In genomic region chr4:126105131-126105783, GRCm38 (mm10) we compare ENCODE assay signal across 8 mouse cellular contexts. TPM values are rescaled to one million over a fixed set of nuclear protein-coding genes. Genes with fewer than 3 reads are reported as not detected.
A peak's percentile ranks its signal among the peaks of the same experiment; 100 is the strongest.
DNase-seq lines count a peak whose midpoint lies in the region; ATAC-seq and TF ChIP-seq lines count a peak whose summit lies in the region.

No protein-coding gene starts in this region.

- WGBS in kidney, postnatal 0 days = 41% methylated on average over 7 of the region's 7 CpGs
- WGBS in intestine, embryonic 16.5 days = 59% methylated on average over 7 of the region's 7 CpGs
- 55% methylated on average over 7 of the region's 7 CpGs for WGBS in neural tube, embryonic 13.5 days

- TF ChIP-seq CTCF in kidney, postnatal 0 days (IDR thresholded peaks at IDR 0.05; ENCODE audit: low read depth) = no peak
- no peak for TF ChIP-seq CTCF in embryonic fibroblast, embryonic 13.5 days (IDR thresholded peaks at IDR 0.05; ENCODE audit: borderline replicate concordance, insufficient read depth, low read length)

- H3K9me3 ChIP-seq in kidney, postnatal 0 days (replicated peaks; ENCODE audit: low read length) = no peaks in the 10 kb centered on the region
- no peaks in the 10 kb centered on the region for H3K9me3 ChIP-seq in intestine, embryonic 16.5 days (ENCODE audit: control insufficient read depth, low read length)
- no peaks in the 10 kb centered on the region for H3K9me3 ChIP-seq in neural tube, embryonic 13.5 days

- no peak for DNase-seq in kidney, postnatal 0 days (ENCODE audit: low spot score)
- DNase-seq in kidney, postnatal 25 days = no peak
- no peak for DNase-seq in thymus, postnatal 0 days (ENCODE audit: low spot score)
- DNase-seq in left cerebral cortex, postnatal 4 days = no peak
- no peak for DNase-seq in cerebellum, adult 11 months

- no peak for ATAC-seq in kidney, postnatal 0 days (replicated peaks; ENCODE audit: low FRiP score, low read depth)
- no peak for ATAC-seq in intestine, embryonic 16.5 days
- ATAC-seq in neural tube, embryonic 13.5 days (ENCODE audit: low read depth) = no peak

- H3K4me3 ChIP-seq in kidney, postnatal 0 days (replicated peaks; ENCODE audit: low read depth, low read length) = peak overlapping the region; percentile 97
- H3K4me3 ChIP-seq in embryonic fibroblast, embryonic 13.5 days (ENCODE audit: insufficient read depth, low read length) = peak overlapping the region; percentile 84
- H3K4me3 ChIP-seq in intestine, embryonic 16.5 days (ENCODE audit: low read length) = peak overlapping the region; percentile 85
- peak overlapping the region; percentile 92 for H3K4me3 ChIP-seq in neural tube, embryonic 13.5 days

- H3K9ac ChIP-seq in kidney, postnatal 0 days (ENCODE audit: low read depth, low read length) = peak overlapping the region; percentile 92; the same call in 1 of the 2 replicates
- H3K9ac ChIP-seq in intestine, embryonic 16.5 days (ENCODE audit: low read depth, low read length) = peak overlapping the region; percentile 87; the same call in 1 of the 2 replicates
- H3K9ac ChIP-seq in neural tube, embryonic 13.5 days = peak overlapping the region; percentile 94

- no peaks in the 10 kb centered on the region for H3K36me3 ChIP-seq in kidney, postnatal 0 days (ENCODE audit: insufficient read depth, low read length)
- no peaks in the 10 kb centered on the region; the same call in 1 of the 2 replicates for H3K36me3 ChIP-seq in intestine, embryonic 16.5 days (ENCODE audit: control insufficient read depth, insufficient read depth, low read length)
- no peaks in the 10 kb centered on the region for H3K36me3 ChIP-seq in neural tube, embryonic 13.5 days

- H3K4me2 ChIP-seq in kidney, postnatal 0 days (ENCODE audit: low read length) = peak overlapping the region; percentile 96
- H3K4me2 ChIP-seq in intestine, embryonic 16.5 days (ENCODE audit: low read depth, low read length) = peak overlapping the region; percentile 83
- peak overlapping the region; percentile 98 for H3K4me2 ChIP-seq in neural tube, embryonic 13.5 days

- no peaks in the 10 kb centered on the region for H3K27me3 ChIP-seq in kidney, postnatal 0 days (ENCODE audit: insufficient read depth, low read length)
- H3K27me3 ChIP-seq in intestine, embryonic 16.5 days (replicated peaks; ENCODE audit: control insufficient read depth, insufficient read depth, low read length) = no peaks in the 10 kb centered on the region
- no peaks in the 10 kb centered on the region for H3K27me3 ChIP-seq in neural tube, embryonic 13.5 days

- no peak overlapping the region for H3K27ac ChIP-seq in kidney, postnatal 0 days
- no peak overlapping the region for H3K27ac ChIP-seq in embryonic fibroblast, embryonic 13.5 days (ENCODE audit: insufficient read depth, low read length)
- H3K27ac ChIP-seq in intestine, embryonic 16.5 days (ENCODE audit: low read length) = peak overlapping the region; percentile 83; the same call in 1 of the 2 replicates
- no peak overlapping the region for H3K27ac ChIP-seq in neural tube, embryonic 13.5 days (replicated peaks)

- no peak for TF ChIP-seq POLR2A in embryonic fibroblast, embryonic 13.5 days (IDR thresholded peaks at IDR 0.05; ENCODE audit: low read depth, low read length)

- intact Hi-C loops in left cerebral cortex, postnatal 4 days (cut with DNase I) = no loop called here

- peaks cover 44% of the 10 kb centered on the region for H3K4me1 ChIP-seq in kidney, postnatal 0 days (replicated peaks; ENCODE audit: insufficient read depth, low read length)
- H3K4me1 ChIP-seq in embryonic fibroblast, embryonic 13.5 days (ENCODE audit: control insufficient read depth, insufficient read depth, low read length) = peaks cover 30% of the 10 kb centered on the region
- peaks cover 46% of the 10 kb centered on the region for H3K4me1 ChIP-seq in intestine, embryonic 16.5 days (ENCODE audit: control insufficient read depth, insufficient read depth, low read length)
- peaks cover 68% of the 10 kb centered on the region for H3K4me1 ChIP-seq in neural tube, embryonic 13.5 days (replicated peaks)

RNA-seq across cellular contexts. Expression of gene Stk40, which starts 1.5 kb away (rescaled TPM):
- 27.1 and 28.7 TPM in 2 replicates for polyA plus RNA-seq in kidney, postnatal 0 days (2015; fragmentation: Nextera tagmentation; extraction: Ambion mirVana)
- 26.4 and 34.1 TPM in 2 replicates for polyA plus RNA-seq in embryonic fibroblast, embryonic 13.5 days (2011; ENCODE audit: insufficient read length, low read depth, missing spikeins)
- polyA plus RNA-seq in intestine, embryonic 16.5 days (2015; fragmentation: Nextera tagmentation; extraction: Ambion mirVana) = 26.1 and 28.5 TPM in 2 replicates
- polyA plus RNA-seq in neural tube, embryonic 13.5 days (2015; fragmentation: Nextera tagmentation; extraction: Ambion mirVana) = 33.9 and 37.7 TPM in 2 replicates
- 26.5 and 28.8 TPM in 2 replicates for polyA plus RNA-seq in thymus, postnatal 0 days (2015; fragmentation: Nextera tagmentation; extraction: Ambion mirVana)
- 10 to 100 TPM; 23.7 to 25.0 TPM for total RNA-seq in left cerebral cortex, postnatal 4 days (2021)

RNA-seq across cellular contexts. Expression of gene Lsm10, which starts 8.8 kb away (rescaled TPM):
- 58.5 and 59.0 TPM in 2 replicates for polyA plus RNA-seq in kidney, postnatal 0 days (2015; fragmentation: Nextera tagmentation; extraction: Ambion mirVana)
- polyA plus RNA-seq in embryonic fibroblast, embryonic 13.5 days (2011; ENCODE audit: insufficient read length, low read depth, missing spikeins) = 34.3 and 38.7 TPM in 2 replicates
- polyA plus RNA-seq in intestine, embryonic 16.5 days (2015; fragmentation: Nextera tagmentation; extraction: Ambion mirVana) = 54.8 and 57.5 TPM in 2 replicates
- 47.7 and 54.3 TPM in 2 replicates for polyA plus RNA-seq in neural tube, embryonic 13.5 days (2015; fragmentation: Nextera tagmentation; extraction: Ambion mirVana)
- 55.9 and 61.0 TPM in 2 replicates for polyA plus RNA-seq in thymus, postnatal 0 days (2015; fragmentation: Nextera tagmentation; extraction: Ambion mirVana)
- total RNA-seq in left cerebral cortex, postnatal 4 days (2021) = 10 to 100 TPM; 23.9 to 25.3 TPM

RNA-seq across cellular contexts. Expression of gene Eva1b, which starts 42.3 kb away (rescaled TPM):
- polyA plus RNA-seq in kidney, postnatal 0 days (2015; fragmentation: Nextera tagmentation; extraction: Ambion mirVana) = 130 and 149 TPM in 2 replicates
- polyA plus RNA-seq in embryonic fibroblast, embryonic 13.5 days (2011; ENCODE audit: insufficient read length, low read depth, missing spikeins) = 41.0 and 53.7 TPM in 2 replicates
- 34.7 and 35.4 TPM in 2 replicates for polyA plus RNA-seq in intestine, embryonic 16.5 days (2015; fragmentation: Nextera tagmentation; extraction: Ambion mirVana)
- 15.3 and 19.8 TPM in 2 replicates for polyA plus RNA-seq in neural tube, embryonic 13.5 days (2015; fragmentation: Nextera tagmentation; extraction: Ambion mirVana)
- 28.2 and 28.7 TPM in 2 replicates for polyA plus RNA-seq in thymus, postnatal 0 days (2015; fragmentation: Nextera tagmentation; extraction: Ambion mirVana)
- 1 to 10 TPM; 6.3 to 7.2 TPM for total RNA-seq in left cerebral cortex, postnatal 4 days (2021)

RNA-seq across cellular contexts. Expression of gene Oscp1, which starts 46.9 kb away (rescaled TPM):
- 13.6 and 16.2 TPM in 2 replicates for polyA plus RNA-seq in kidney, postnatal 0 days (2015; fragmentation: Nextera tagmentation; extraction: Ambion mirVana)
- polyA plus RNA-seq in embryonic fibroblast, embryonic 13.5 days (2011; ENCODE audit: insufficient read length, low read depth, missing spikeins) = 5.0 and 8.1 TPM in 2 replicates
- polyA plus RNA-seq in intestine, embryonic 16.5 days (2015; fragmentation: Nextera tagmentation; extraction: Ambion mirVana) = 7.2 and 11.1 TPM in 2 replicates
- polyA plus RNA-seq in neural tube, embryonic 13.5 days (2015; fragmentation: Nextera tagmentation; extraction: Ambion mirVana) = 30.1 and 30.2 TPM in 2 replicates
- polyA plus RNA-seq in thymus, postnatal 0 days (2015; fragmentation: Nextera tagmentation; extraction: Ambion mirVana) = 4.8 and 5.0 TPM in 2 replicates
- 10 to 100 TPM; 35.3 to 37.9 TPM for total RNA-seq in left cerebral cortex, postnatal 4 days (2021)

RNA-seq across cellular contexts. Expression of gene Sh3d21, which starts 58.0 kb away (rescaled TPM):
- 9.2 and 9.7 TPM in 2 replicates for polyA plus RNA-seq in kidney, postnatal 0 days (2015; fragmentation: Nextera tagmentation; extraction: Ambion mirVana)
- polyA plus RNA-seq in embryonic fibroblast, embryonic 13.5 days (2011; ENCODE audit: insufficient read length, low read depth, missing spikeins) = 2.5 and 3.8 TPM in 2 replicates
- polyA plus RNA-seq in intestine, embryonic 16.5 days (2015; fragmentation: Nextera tagmentation; extraction: Ambion mirVana) = 13.2 and 13.9 TPM in 2 replicates
- 0.89 and 2.0 TPM in 2 replicates for polyA plus RNA-seq in neural tube, embryonic 13.5 days (2015; fragmentation: Nextera tagmentation; extraction: Ambion mirVana)
- 2.2 and 2.7 TPM in 2 replicates for polyA plus RNA-seq in thymus, postnatal 0 days (2015; fragmentation: Nextera tagmentation; extraction: Ambion mirVana)
- 1 to 10 TPM in 1 of 2 experiments, under 1 TPM in 1; 0.58 to 1.3 TPM for total RNA-seq in left cerebral cortex, postnatal 4 days (2021)
